Mouse (Mus musculus) midbrain, embryonic 13.5 days (tissue): ENCODE results near the gene 2700081O15Rik. TPM values are rescaled to one million over a fixed set of nuclear protein-coding genes. Genes with fewer than 3 reads are reported as not detected.
"Not testable (repeated sequence)": the region's sequence is repeated elsewhere in the genome, so short reads cannot be mapped to it uniquely, and the experiment has no call there.

Experiments used
- ATAC-seq: fragments of 200-750 bp; cut with Nextera tagmentation; 2 replicates; pipeline ENCODE4 v1.8.0; 2017; ENCODE audit warnings: mild to moderate bottlenecking, moderate TSS enrichment, moderate library complexity
- H3K27ac ChIP-seq: fragments of 300-500 bp; sonication (generic); 2 replicates; pipeline ENCODE4 v1.5.1; 2015; ENCODE audit warnings: inconsistent platforms, mild to moderate bottlenecking, moderate library complexity
- H3K27me3 ChIP-seq: fragments of 300-500 bp; sonication (generic); 2 replicates; pipeline ENCODE4 v1.6.1; 2015; ENCODE audit warnings: mild to moderate bottlenecking, inconsistent platforms
- H3K36me3 ChIP-seq: fragments of 300-500 bp; sonication (generic); 2 replicates; pipeline ENCODE4 v1.6.1; 2015; ENCODE audit warnings: mild to moderate bottlenecking, inconsistent platforms
- H3K4me1 ChIP-seq: fragments of 300-500 bp; sonication (generic); replicated peaks from 2 replicates; pipeline ENCODE4 v1.6.1; 2015; ENCODE audit warnings: inconsistent platforms
- H3K4me2 ChIP-seq: fragments of 300-500 bp; sonication (generic); replicated peaks from 2 replicates; pipeline ENCODE4 v1.6.1; 2015; ENCODE audit warnings: moderate library complexity, mild to moderate bottlenecking, inconsistent platforms
- H3K4me3 ChIP-seq: fragments of 300-500 bp; sonication (generic); replicated peaks from 2 replicates; pipeline ENCODE4 v1.5.1; 2015; ENCODE audit warnings: mild to moderate bottlenecking, inconsistent platforms
- H3K9ac ChIP-seq: fragments of 300-500 bp; sonication (generic); replicated peaks from 2 replicates; pipeline ENCODE4 v1.6.1; 2015; ENCODE audit warnings: mild to moderate bottlenecking, inconsistent platforms
- H3K9me3 ChIP-seq: fragments of 300-500 bp; sonication (generic); 2 replicates; pipeline ENCODE4 v1.6.1; 2016; ENCODE audit warnings: mild to moderate bottlenecking, inconsistent platforms
- WGBS: fragments of 180-500 bp; shearing (Covaris S2); methylation state at CpG from one replicate; pipeline ENCODE4 v1.1.7; 2015; 5-methylcytosine and 5-hydroxymethylcytosine counted together
- polyA plus RNA-seq: library from polyadenylated mRNA; unstranded; fragments of >200 nt; fragmentation: Nextera tagmentation; extraction: Ambion mirVana; gene quantifications from 2 replicates; pipeline ENCODE4 v1.2.1, GENCODE M21; 2015

2700081O15Rik gene
- 16.7 and 17.5 TPM in 2 replicates for polyA plus RNA-seq

DNA sequence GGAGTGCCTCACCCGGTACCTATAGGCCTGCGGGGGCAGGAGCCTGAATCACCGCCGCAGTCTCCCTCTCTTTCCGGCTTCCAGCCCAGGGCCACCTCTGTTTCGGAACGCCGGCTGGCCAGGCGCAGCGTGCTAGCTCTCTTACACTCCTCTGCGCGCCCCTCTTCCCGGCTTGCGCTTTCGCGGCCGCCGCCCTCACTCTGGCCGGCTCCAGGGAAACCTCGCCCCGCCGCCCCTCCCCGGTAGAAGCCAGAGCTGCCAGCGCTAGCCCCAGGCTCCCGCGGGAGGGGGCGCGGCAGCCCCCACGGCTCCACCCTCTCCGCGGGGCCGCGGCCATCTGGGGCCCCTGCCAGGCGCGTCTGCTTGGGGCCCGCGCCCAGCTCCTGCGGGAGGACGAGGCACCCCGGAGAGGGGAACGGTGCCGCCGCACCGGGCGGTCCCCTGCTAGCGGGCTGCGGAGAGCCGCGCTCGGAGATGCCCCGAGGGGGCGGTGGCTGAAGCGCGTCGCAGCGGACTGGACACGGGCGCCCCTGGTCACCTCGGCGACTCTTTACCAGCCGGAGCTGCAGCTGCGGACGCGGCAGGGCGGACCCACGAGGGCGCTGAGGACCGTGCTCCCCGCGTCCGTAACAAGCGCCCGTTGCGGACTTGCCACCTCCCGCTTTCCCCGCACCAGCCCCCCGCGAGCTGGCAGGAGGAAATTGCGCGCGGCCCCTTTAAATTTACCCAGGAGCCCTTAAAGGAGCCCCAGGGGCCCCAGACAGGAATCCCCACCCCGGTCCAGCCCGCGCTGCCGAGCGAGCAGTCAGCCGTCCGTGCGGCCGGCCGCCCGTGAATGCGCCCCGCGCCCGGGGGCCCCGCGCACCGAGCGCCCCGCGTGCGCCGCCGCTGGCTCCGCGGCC, at the start of gene 2700081O15Rik:
Gene 2700081O15Rik (plus strand): TSS at position 792 of the 902 bp plus-strand sequence.
- Histone ChIP-seq H3K36me3 (peaks cover 18% of the 10 kb centered on the region), H3K4me3 (peak within 1 kb of the TSS; percentile 82), H3K9me3 (no peaks in the 10 kb centered on the region), H3K9ac (peak within 1 kb of the TSS; percentile 89), H3K27me3 (no peaks in the 10 kb centered on the region), H3K27ac (peak within 1 kb of the TSS; percentile 99), H3K4me1 (peaks cover 46% of the 10 kb centered on the region), H3K4me2 (peak within 1 kb of the TSS; percentile 70)
- WGBS = under 1% methylated on average over 86 of the region's 107 CpGs
- peak; percentile 59 for ATAC-seq

DNA sequence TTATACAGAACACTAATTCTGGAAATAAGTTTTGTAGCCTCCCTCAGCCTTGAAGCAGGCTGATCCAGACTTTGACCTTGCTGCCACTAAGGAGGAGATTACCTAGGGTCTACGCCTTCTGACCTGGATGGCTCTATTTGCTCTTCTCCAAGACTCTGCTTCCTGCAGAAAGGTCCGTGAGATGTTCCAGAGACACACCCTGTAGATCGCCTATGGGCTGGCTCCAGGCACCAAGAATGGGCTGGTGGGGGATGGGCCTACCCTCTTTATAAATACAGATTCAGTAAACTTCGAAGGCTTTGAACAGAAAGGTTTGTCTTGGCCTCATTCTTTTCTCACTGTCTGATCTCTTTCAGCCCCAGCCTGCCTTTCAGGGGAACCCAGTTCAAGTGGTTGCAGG, 48.0 kb upstream of the 2700081O15Rik start:
- peaks cover 84% of the 10 kb centered on the region for H3K36me3 ChIP-seq
- WGBS = 92% methylated on average over 4 of the region's 4 CpGs
- H3K4me3 ChIP-seq, ATAC-seq, H3K9ac ChIP-seq, H3K27me3 ChIP-seq, H3K9me3 ChIP-seq, H3K27ac ChIP-seq, H3K4me2 ChIP-seq, H3K4me1 ChIP-seq: not testable (repeated sequence)

DNA sequence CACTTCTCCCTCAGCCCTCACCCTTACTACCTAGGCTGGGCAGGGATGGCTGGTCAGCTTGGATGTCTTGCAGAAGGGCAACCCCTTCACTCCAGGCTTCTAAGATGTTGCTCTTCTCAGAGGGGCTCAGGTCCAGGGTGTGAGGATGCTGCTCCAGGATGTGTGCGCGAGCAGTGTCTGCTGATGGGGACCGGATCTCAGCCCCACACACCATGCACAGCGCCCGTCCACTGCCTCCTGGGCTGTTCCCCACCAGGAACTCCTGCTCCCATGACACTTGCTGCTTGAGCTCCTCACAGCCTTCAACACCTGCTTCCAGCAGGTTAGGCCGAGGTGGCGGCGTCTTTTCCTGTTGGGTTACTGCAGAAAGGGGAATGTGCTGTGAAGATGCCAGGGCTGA, 42.9 kb upstream of the 2700081O15Rik start:
- Histone ChIP-seq H3K4me3 (no peak overlapping the region), H3K4me2 (no peak overlapping the region), H3K9me3 (no peaks in the 10 kb centered on the region), H3K27me3 (no peaks in the 10 kb centered on the region), H3K27ac (no peak overlapping the region), H3K4me1 (peaks cover 13% of the 10 kb centered on the region), H3K36me3 (peaks cover 69% of the 10 kb centered on the region), H3K9ac (0 out of 2 replicates have a peak overlapping the region, but pooled peaks have one; percentile 12)
- 96% methylated on average over 8 of the region's 8 CpGs for WGBS
- no peak for ATAC-seq

- 83% methylated on average over 2 of the region's 2 CpGs for WGBS
- H3K4me3 ChIP-seq = no peak overlapping the region
- peaks cover 40% of the 10 kb centered on the region for H3K36me3 ChIP-seq
- no peak for ATAC-seq
- no peaks in the 10 kb centered on the region for H3K27me3 ChIP-seq
- H3K27ac ChIP-seq = no peak overlapping the region
- no peak overlapping the region for H3K9ac ChIP-seq
- no peaks in the 10 kb centered on the region for H3K9me3 ChIP-seq
- no peak overlapping the region for H3K4me2 ChIP-seq
- H3K4me1 ChIP-seq = peaks cover 38% of the 10 kb centered on the region
These were observed 39.8 kb upstream of the 2700081O15Rik start for GRCm38 (mm10) chr19:7377639-7378038.

DNA sequence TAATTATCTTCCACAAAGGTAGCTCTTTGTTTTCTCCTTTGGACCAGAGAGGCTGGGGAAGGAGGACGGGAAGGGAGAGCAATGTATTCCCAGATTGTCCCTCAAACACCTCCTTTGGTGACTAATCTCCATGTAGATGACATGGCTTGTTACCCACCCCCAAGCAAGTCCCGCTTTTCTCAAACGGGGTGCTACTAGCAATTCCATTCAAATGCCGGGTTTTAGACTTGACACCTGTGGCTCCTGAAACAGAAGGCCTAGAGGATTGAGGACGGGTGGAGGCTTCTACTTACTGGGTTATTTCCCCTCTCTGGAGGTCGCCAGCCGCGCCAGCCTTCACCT, 35.5 kb upstream of the 2700081O15Rik start:
- H3K4me3 ChIP-seq = peak overlapping the region; percentile 68
- peak overlapping the region; percentile 81 for H3K4me2 ChIP-seq
- peak overlapping the region; percentile 91 for H3K9ac ChIP-seq
- H3K36me3 ChIP-seq = peaks cover 12% of the 10 kb centered on the region
- H3K4me1 ChIP-seq = peaks cover 52% of the 10 kb centered on the region
- no peak for ATAC-seq
- H3K27ac ChIP-seq = peak overlapping the region; percentile 95
- under 1% methylated on average over 8 of the region's 8 CpGs for WGBS
- no peaks in the 10 kb centered on the region for H3K9me3 ChIP-seq
- H3K27me3 ChIP-seq = no peaks in the 10 kb centered on the region

DNA sequence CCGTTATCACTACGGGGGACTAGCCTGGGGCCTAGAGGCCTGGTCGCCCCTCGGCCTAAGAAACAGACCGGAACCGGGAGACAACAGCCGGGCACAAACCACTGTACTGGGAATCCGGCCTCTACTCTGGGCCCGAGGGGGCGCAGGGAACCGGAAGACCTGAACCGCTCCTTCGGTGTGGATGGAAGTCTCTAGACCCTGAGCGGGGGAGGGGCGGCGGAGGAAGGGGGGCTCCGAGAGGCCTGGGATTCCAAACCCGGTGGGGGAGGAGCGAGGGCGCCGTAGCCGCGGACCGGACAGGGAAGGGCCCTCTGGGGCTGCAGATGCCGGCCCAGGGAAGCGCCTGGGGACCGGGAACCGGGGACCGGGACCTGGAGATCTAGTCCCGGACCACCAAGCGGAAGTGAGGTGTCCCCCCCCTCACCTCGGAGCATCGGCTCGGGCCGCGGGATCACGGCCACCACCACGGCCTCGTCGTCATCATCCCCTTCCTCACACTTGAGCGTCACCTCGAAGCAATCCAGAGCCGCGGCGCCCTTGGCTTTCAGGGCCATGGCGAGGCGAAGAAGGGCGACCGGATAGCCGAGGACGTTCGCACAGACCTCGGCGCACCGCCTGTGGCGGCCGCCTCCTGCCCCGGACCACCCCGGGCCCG, 35.0 kb upstream of the 2700081O15Rik start:
- WGBS = under 1% methylated on average over 44 of the region's 60 CpGs
- Histone ChIP-seq H3K27me3 (no peaks in the 10 kb centered on the region), H3K4me2 (peak overlapping the region; percentile 81), H3K27ac (peak overlapping the region; percentile 95), H3K36me3 (peaks cover 12% of the 10 kb centered on the region), H3K9ac (peak overlapping the region; percentile 91), H3K4me1 (peaks cover 51% of the 10 kb centered on the region), H3K9me3 (no peaks in the 10 kb centered on the region), H3K4me3 (peak overlapping the region; percentile 68)
- no peak; the same call in none of the 2 replicates for ATAC-seq

- Histone ChIP-seq H3K4me2 (peak within 1 kb of the TSS; percentile 81), H3K36me3 (peaks cover 12% of the 10 kb centered on the region), H3K9ac (peak within 1 kb of the TSS; percentile 91), H3K4me1 (peaks cover 46% of the 10 kb centered on the region), H3K9me3 (no peaks in the 10 kb centered on the region), H3K27me3 (no peaks in the 10 kb centered on the region), H3K4me3 (peak within 1 kb of the TSS; percentile 68), H3K27ac (peak within 1 kb of the TSS; percentile 95)
- peak; percentile 97 for ATAC-seq
- WGBS = under 1% methylated on average over 48 of the region's 52 CpGs
These were observed 34.2 kb upstream of the 2700081O15Rik start, which contains the start of gene Spindoc for GRCm38 (mm10) chr19:7382903-7383865. Spindoc (minus strand) TSS chr19:7382994.

- ATAC-seq = no peak
- Histone ChIP-seq H3K36me3 (peaks cover 9% of the 10 kb centered on the region; the same call in 1 of the 2 replicates), H3K27me3 (no peaks in the 10 kb centered on the region), H3K9me3 (no peaks in the 10 kb centered on the region), H3K4me3 (no peak overlapping the region), H3K4me2 (no peak overlapping the region), H3K4me1 (peaks cover 24% of the 10 kb centered on the region), H3K9ac (no peak overlapping the region), H3K27ac (no peak overlapping the region)
- 41% methylated on average over 2 of the region's 2 CpGs for WGBS
These were observed 31.4 kb upstream of the 2700081O15Rik start for GRCm38 (mm10) chr19:7386042-7386441.

GRCm38 (mm10) chr19:7388488-7388887, 28.9 kb upstream of the 2700081O15Rik start:
- ATAC-seq = no peak
- 90% methylated on average over 6 of the region's 6 CpGs for WGBS

DNA sequence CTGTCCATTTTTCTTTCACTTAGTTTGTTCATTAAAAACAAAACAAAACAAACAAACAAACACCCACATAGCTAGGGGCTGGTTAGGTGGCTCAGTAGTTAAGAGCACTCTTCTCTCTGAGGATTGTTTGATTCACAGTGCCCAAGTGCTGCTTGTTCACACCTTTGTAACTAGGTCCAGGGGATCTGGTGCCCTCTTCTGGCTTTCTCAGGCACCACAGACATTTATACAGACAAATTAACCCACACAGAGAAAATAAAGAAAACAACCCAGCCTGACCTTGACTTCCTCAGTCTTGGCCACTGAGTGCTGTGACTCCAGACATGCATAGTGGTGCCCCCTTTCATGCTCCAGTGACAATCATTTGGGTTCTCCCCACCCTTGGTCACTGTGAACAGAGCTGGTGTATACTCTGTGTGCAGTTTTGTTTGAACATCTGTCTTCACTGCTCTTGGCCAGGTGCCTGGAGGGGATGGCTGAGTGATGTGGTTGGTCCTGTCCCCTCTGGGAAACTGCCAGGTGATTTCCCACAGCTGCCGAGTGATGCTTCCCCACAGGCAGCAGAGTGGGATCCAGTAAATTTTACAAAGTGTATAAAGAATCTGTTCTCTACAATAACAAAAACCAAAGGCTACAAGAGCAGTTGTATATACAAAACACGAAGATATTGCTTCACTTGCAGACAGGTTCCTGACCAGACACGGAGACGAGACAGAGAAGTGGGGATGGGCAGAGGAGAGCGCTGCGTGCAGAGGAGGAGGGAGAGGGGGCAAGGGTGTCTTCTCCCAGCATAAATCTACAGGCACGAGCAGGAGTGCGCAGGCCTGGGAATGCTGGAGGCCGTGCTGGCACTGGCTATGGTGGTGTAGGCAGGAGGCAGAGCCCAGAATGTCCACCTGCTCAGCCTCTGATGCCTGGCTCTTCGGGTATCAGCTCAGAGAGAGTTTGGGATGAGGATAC, 20.3 kb upstream of the 2700081O15Rik start:
- not testable (repeated sequence) for H3K4me2 ChIP-seq, H3K27ac ChIP-seq, H3K27me3 ChIP-seq, H3K4me3 ChIP-seq, H3K36me3 ChIP-seq, H3K9me3 ChIP-seq, ATAC-seq, H3K9ac ChIP-seq, H3K4me1 ChIP-seq
- 88% methylated on average over 10 of the region's 10 CpGs for WGBS

More at GRCm38 (mm10) chr19:7388488-7388887, 28.9 kb upstream of the 2700081O15Rik start:
- Histone ChIP-seq H3K27me3 (no peaks in the 10 kb centered on the region), H3K4me3 (no peak overlapping the region), H3K36me3 (peaks cover 9% of the 10 kb centered on the region; the same call in 1 of the 2 replicates), H3K27ac (no peak overlapping the region), H3K9ac (no peak overlapping the region), H3K4me1 (peaks cover 13% of the 10 kb centered on the region), H3K9me3 (no peaks in the 10 kb centered on the region), H3K4me2 (no peak overlapping the region)
